Mouse (Mus musculus) kidney, postnatal 4 days (tissue): ENCODE measurements around the gene Ssh3.
A peak's percentile ranks its signal among the peaks of the same experiment; 100 is the strongest.

Source experiments
- DNase-seq, 2 experiments: peaks; one replicate each; pipeline ENCODE4 v3.0.0; 2021; ENCODE audit warnings: mixed read lengths in 2 of 2

Ssh3 gene

DNA sequence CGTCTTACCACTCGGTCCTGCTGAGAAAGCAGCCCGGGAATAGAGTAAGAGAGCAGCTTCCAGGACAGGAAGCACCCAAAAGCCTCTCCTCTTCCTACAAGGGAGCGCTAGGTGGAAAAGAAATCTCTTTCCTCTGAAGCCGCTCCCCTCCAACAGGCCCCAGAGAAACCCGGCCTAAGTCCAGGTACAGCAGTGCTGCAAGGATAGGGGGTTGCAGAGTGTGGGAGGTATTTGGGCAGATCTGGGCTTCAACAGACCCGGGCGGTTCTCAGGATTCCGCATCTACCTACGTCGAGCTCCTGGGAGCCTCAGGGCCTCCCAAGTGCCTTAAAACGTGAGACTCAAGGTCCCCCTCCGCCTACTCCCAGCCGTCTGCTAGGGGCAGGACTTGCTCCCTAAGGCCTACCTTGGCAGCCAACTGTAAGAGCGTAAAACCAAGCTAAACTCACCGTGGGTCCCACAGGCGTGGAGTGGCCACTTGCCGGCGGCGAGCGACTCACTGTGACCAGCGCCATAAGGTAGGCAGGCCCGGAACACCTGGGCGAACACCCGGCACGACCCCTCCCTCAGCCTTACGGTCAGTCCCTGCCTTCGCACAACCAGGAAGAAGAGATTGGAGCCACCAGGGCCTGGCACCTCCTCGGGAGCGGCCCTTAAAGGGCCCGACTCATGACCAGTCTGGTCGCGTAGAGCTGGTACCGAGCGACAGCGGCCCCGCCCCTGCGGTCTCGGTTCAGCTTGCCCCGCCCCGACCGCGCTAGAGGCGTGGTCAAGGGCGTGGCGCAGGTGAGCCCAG lies at the start of gene Ssh3:
Gene Ssh3, minus strand, starts transcription at position 615 of the 796 bp plus-strand sequence.
- peak; percentile 84 to 91 for DNase-seq

- no peak for DNase-seq
Observed at GRCm38 (mm10) chr19:4317181-4317580, 48.2 kb upstream of the Ssh3 start.

GRCm38 (mm10) chr19:4315223-4315944 lies 46.4 kb upstream of the Ssh3 start:
- DNase-seq, result peak in 1 of 2 experiments; percentile 60

DNA sequence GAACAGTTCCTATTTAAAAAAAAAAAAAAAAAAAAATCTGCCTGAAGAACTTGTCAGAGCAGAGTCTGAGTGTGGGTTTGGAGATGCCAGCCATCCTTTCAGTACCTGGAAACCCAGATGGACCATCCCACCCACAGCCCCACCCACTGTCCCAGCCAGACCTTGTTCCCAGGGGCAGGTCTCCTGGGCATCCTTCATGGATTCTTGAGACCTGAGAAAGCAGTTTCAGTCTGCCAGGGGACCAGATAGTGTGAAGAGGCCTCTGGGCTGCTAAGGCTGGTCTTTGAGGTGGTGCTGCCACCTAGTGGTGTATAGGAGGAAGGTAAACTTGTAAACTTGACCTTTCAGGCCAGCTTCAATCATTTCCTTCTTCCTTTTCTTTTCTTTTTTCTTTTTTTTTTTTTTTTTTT lies 40.8 kb upstream of the Ssh3 start:
- peak; percentile 56 to 70 for DNase-seq

- DNase-seq, result no peak
Observed at GRCm38 (mm10) chr19:4309302-4309701, 40.3 kb upstream of the Ssh3 start.

GRCm38 (mm10) chr19:4306190-4306577 lies 37.2 kb upstream of the Ssh3 start, which contains the start of gene Grk2:
Gene Grk2, minus strand, starts transcription at chr19:4306222.
- DNase-seq, result peak; percentile 90 to 91

DNA sequence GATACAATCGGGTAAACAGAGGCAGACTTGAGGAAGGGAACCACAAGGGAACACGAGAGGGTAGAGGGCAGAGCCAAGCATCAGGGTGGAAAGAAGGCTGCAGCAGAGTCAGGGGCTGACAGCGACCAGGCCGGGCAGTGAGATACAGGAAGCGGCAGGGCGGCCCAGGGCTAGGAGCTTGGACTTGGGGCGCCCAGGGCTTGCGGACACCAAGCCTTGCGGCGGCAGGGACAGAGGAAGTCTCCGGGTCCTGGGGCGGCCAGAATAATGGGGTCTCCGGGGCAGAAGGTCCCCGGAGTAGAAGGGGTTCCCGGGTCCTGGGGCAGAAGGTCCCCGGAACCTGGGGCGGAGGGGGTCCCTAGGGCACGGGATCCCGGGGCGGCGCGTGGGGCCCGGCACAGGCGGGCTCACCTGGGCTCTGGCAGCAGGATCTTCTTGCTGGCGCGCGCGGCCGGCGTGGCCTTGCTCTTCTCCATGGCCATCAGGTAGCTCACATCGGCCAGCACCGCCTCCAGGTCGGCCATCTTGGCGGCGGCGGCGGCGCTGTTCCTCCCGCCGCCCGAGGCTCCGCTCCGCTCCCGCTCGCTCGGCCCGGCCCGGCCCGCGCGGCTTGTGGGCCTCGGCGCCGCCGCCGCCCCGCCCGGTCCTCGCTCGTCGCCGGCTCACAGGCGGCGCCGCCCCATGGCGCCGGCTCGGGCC lies 36.7 kb upstream of the Ssh3 start:
- DNase-seq, result peak; percentile 62 to 79

GRCm38 (mm10) chr19:4304871-4305321 lies 35.9 kb upstream of the Ssh3 start:
- DNase-seq, result no peak

DNA sequence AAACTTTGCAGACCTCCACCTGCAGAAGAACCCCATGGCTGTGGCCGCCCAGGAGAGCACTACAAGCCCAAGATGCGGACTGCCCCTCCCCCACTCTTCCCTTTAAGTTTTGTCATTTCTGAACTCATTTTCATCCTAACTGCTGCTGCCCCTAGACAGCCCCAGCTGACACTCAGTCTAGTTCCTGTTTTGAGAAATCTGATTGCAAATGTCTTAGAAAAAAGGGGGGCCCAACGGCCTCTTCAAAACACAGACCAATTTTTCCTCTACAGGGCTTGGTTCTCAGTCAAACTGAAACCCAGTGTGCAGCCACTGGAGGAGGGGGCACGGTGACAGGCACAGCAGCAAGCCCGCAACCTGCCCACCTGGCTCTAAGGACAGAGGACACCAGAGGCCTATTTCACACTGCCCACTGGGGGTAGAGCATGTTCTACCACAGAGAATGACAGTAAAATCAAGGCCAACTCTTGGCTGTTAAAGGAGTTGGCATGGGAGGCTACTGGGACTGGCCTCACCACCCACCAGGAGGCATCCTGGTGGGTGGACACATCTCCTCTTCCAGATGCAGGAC lies 35.4 kb upstream of the Ssh3 start:
- DNase-seq, result peak in 1 of 2 experiments; percentile 39

GRCm38 (mm10) chr19:4303640-4303995 lies 34.6 kb upstream of the Ssh3 start:
- DNase-seq, result no peak

- DNase-seq, result no peak
Observed at GRCm38 (mm10) chr19:4302936-4303639, 34.1 kb upstream of the Ssh3 start.

GRCm38 (mm10) chr19:4301735-4302651 lies 33.0 kb upstream of the Ssh3 start:
- peak; percentile 69 to 81 for DNase-seq

DNA sequence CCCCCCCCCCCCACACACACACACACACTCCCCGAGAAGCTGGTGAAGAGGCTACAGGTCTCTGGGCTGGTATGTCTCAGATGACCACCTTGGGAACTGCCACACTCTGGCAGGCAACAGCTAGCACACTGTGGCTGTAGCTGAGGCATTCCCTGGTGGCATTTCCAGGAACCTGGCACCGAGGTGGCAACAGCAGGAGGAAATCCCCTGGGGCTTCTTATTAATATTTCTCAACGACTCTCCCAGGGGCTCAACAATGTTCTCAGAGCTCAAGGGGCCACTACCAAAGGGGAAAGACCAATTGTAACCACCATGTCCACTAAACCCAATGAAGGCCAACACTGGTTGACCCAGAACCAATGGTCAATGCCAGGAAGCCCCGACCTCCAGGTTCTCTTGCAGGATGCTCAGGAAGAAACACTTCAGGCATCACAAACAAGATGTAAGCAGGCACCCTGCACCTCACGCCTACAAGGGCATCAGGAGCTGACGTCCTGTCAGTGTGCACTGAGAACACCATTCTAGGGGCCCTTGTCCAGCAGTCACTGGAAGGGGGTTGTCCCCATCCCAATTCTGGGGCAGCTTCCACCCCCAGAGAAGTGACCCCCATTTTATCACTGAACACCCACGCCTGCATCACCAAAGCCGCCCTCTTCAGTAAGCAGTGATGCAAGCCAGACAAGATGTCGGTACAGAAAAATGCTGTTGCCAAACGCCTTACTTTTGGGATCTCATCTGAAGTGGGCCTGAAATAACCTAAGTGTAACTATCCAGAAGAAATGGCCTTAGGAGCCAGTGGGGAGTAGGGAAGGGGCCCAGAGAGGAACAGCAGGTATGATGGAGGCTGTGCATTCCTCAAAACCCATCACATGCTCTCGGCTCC lies 32.1 kb upstream of the Ssh3 start:
- no peak for DNase-seq

DNA sequence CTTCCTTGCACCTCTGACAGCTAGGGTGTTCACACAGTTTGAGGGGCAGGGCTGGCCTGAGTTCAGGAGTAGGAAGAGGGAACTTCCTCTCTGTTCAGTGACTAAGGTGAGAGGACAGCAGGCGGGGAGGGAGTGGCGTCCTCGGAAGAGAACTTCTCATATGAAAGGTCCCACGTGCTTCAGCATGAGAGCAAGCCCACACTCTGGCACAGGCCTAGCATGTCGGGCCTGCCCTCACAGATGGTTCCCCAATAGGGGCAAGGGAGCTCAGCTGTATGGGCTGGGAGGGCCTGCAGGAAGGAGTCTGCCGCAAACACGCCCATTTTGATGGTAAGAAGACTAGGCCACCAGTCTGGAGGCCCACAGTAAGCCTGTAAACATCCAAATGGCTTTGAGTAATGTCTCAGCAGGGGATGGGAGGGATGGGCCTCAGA lies 31.3 kb upstream of the Ssh3 start:
- DNase-seq, result no peak

DNA sequence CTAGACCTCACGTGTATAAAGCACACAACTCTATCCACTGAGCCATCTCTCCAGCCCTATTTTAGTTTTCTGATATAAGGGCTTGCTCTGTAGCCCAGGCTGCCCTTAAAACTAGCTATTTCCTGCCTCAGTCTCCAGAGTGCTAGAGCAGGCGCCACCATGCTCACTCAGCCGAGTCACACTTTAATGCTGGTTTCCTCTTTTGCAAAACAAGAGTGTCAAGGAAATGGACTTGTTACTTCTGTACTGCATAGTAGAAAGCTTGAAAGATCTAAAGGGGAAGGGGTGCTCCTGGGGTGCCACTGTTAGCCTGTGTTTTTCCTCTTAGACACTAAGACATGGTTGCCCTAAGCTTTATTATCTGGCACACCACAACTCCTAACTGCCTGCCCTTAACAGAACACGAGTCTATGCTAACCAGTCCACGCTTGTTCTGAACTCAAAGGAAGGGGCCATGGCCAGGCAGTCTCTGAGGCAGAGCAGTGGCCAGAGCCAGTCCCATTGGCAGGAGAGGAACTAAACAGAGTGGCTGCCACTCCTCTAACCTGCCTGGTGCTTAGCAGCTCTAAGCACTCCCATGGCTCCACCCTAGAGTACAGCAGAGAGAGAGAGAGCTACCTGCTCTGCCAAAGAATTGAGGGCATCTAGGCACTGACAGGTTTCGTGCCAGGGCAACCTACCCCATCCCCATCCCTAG lies 30.7 kb upstream of the Ssh3 start:
- DNase-seq, result no peak

DNA sequence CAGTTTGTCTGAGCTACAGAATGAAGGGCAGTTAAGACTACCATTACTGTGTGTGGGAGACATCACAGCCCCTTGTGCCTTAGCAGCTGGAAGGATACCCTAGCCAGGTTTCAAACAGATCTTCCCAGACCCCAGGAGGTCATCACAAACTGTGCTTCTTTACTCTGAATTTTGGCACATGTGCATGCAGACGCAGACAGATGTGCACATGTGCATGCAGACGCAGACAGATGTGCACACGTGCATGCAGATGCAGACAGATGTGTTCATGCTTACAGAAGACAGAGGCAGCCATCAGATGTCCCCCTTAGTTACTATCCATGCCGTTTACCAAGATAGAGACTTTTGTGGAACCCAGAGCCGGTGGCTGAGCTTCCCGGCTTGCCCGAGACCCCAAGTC lies 30.1 kb upstream of the Ssh3 start:
- no peak for DNase-seq

- DNase-seq, result no peak
Observed at GRCm38 (mm10) chr19:4298322-4299121, 29.5 kb upstream of the Ssh3 start.

GRCm38 (mm10) chr19:4297851-4298250 lies 28.9 kb upstream of the Ssh3 start:
- DNase-seq, result no peak

- DNase-seq, result no peak
Observed at GRCm38 (mm10) chr19:4296611-4297010, 27.6 kb upstream of the Ssh3 start.
